Mouse (Mus musculus) limb, embryonic 15.5 days (tissue): Measurements from ENCODE around the gene Egln2. TPM values are rescaled to one million over a fixed set of nuclear protein-coding genes. Genes with fewer than 3 reads are reported as not detected.

Experiments used
- ATAC-seq: fragments of 200-750 bp; cut with Nextera tagmentation; 2 replicates; pipeline ENCODE4 v1.8.0; 2017; ENCODE audit warnings: low read depth, moderate TSS enrichment; ENCODE audit not compliant: insufficient number of reproducible peaks, low FRiP score, low TSS enrichment
- H3K27ac ChIP-seq: fragments of 300-500 bp; sonication (generic); 2 replicates; pipeline ENCODE4 v1.5.1; 2015; ENCODE audit warnings: moderate library complexity, mild to moderate bottlenecking, inconsistent platforms
- H3K27me3 ChIP-seq: fragments of 300-500 bp; sonication (generic); 2 replicates; pipeline ENCODE4 v1.6.1; 2015; ENCODE audit warnings: inconsistent platforms
- H3K36me3 ChIP-seq: fragments of 300-500 bp; sonication (generic); 2 replicates; pipeline ENCODE4 v1.6.1; 2015; ENCODE audit warnings: inconsistent platforms
- H3K4me1 ChIP-seq: fragments of 300-500 bp; sonication (generic); 2 replicates; pipeline ENCODE4 v1.6.1; 2015; ENCODE audit warnings: inconsistent platforms
- H3K4me2 ChIP-seq: fragments of 300-500 bp; sonication (generic); 2 replicates; pipeline ENCODE4 v1.6.1; 2015; ENCODE audit warnings: mild to moderate bottlenecking, inconsistent platforms
- H3K4me3 ChIP-seq: fragments of 300-500 bp; sonication (generic); 2 replicates; pipeline ENCODE4 v1.5.1; 2015; ENCODE audit warnings: mild to moderate bottlenecking, inconsistent platforms
- H3K9ac ChIP-seq: fragments of 300-500 bp; sonication (generic); 2 replicates; pipeline ENCODE4 v1.6.1; 2015; ENCODE audit warnings: inconsistent platforms
- H3K9me3 ChIP-seq: fragments of 300-500 bp; sonication (generic); 2 replicates; pipeline ENCODE4 v1.6.1; 2016; ENCODE audit warnings: inconsistent platforms
- WGBS: fragments of 180-500 bp; shearing (Covaris S2); methylation state at CpG from one replicate; pipeline ENCODE4 v1.1.7; 2015; 5-methylcytosine and 5-hydroxymethylcytosine counted together
- microRNA counts: library from miRNA; unstranded; fragments of <30 nt; microRNA quantifications from one replicate; lab custom pipeline; 2016
- microRNA-seq: library from miRNA; unstranded; fragments of <30 nt; microRNA quantifications from one replicate; pipeline ENCODE4, GENCODE M21; 2016
- polyA plus RNA-seq: library from polyadenylated mRNA; unstranded; fragments of >200 nt; fragmentation: Nextera tagmentation; extraction: Ambion mirVana; gene quantifications from 2 replicates; pipeline ENCODE4 v1.2.1, GENCODE M21; 2015

Egln2 gene
- polyA plus RNA-seq, 1 experiment from 2014 or later, result 74.5 TPM

- ATAC-seq, result peak; percentile 45; the same call in 1 of the 2 replicates
- Histone ChIP-seq H3K9ac (no peak overlapping the region), H3K4me3 (no peak overlapping the region), H3K4me1 (0 out of 2 replicates have a peak, but pooled peaks cover 2% of the 10 kb centered on the region), H3K36me3 (no peaks in the 10 kb centered on the region), H3K9me3 (no peaks in the 10 kb centered on the region), H3K27ac (no peak overlapping the region), H3K27me3 (no peaks in the 10 kb centered on the region), H3K4me2 (no peak overlapping the region)
- WGBS, result 41% methylated on average over 3 of the region's 3 CpGs
Measured at GRCm38 (mm10) chr7:27128162-27128561, 38.4 kb downstream of the Egln2 start.

GRCm38 (mm10) chr7:27124969-27125368 lies 41.6 kb downstream of the Egln2 start:
- no peak for ATAC-seq
- H3K4me3 ChIP-seq, result no peak overlapping the region
- H3K9ac ChIP-seq, result no peak overlapping the region

DNA sequence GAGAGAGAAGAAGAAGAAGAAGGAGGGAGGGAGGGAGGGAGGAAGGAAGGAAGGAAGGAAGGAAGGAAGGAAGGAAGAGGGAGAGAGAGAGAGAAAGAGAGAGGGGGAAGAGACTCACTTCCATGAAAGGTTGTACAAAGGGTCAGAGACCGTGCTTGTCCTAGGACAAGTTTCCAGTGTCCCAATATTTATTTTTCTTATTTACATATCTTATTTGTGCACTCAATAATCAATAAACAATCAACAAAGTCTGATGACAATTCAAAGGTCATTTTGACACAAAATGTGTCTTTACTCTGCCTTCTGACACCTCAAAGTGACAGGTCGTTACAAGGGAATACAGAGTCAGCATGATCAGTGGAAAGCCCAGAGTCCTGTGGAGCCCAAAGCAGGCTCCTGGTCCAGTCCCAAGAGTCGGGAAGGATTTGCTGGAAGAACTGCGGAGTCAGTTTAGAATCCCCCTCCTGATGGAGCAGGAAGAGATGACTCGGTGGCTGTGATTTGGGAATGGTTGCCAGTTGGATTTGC lies 42.2 kb downstream of the Egln2 start:
- Histone ChIP-seq H3K9me3 (no peaks in the 10 kb centered on the region), H3K4me1 (no peaks in the 10 kb centered on the region), H3K9ac (no peak overlapping the region), H3K36me3 (no peaks in the 10 kb centered on the region), H3K27ac (no peak overlapping the region), H3K4me3 (no peak overlapping the region), H3K4me2 (no peak overlapping the region), H3K27me3 (no peaks in the 10 kb centered on the region)
- no peak for ATAC-seq
- WGBS, result 74% methylated on average over 5 of the region's 5 CpGs

More at GRCm38 (mm10) chr7:27124969-27125368, 41.6 kb downstream of the Egln2 start:
- 81% methylated on average over 4 of the region's 4 CpGs for WGBS
- Histone ChIP-seq H3K4me2 (no peak overlapping the region), H3K27me3 (no peaks in the 10 kb centered on the region), H3K9me3 (no peaks in the 10 kb centered on the region), H3K27ac (no peak overlapping the region), H3K36me3 (no peaks in the 10 kb centered on the region), H3K4me1 (no peaks in the 10 kb centered on the region)

GRCm38 (mm10) chr7:27119676-27120075 lies 46.9 kb downstream of the Egln2 start, which contains the start of gene Cyp2f2:
TSS of gene Cyp2f2 (plus strand) at chr7:27119909.
- Histone ChIP-seq H3K4me1 (peaks cover 11% of the 10 kb centered on the region; the same call in 1 of the 2 replicates), H3K36me3 (no peaks in the 10 kb centered on the region), H3K27me3 (no peaks in the 10 kb centered on the region), H3K27ac (0 out of 2 replicates have a peak within 1 kb of the TSS, but pooled peaks have one; percentile 5), H3K4me3 (no peak within 1 kb of the TSS), H3K4me2 (no peak within 1 kb of the TSS), H3K9me3 (no peaks in the 10 kb centered on the region), H3K9ac (no peak within 1 kb of the TSS)
- ATAC-seq, result no peak

GRCm38 (mm10) chr7:27118033-27118511 lies 48.5 kb downstream of the Egln2 start:
- 40% methylated on average over 4 of the region's 4 CpGs for WGBS
- ATAC-seq, result peak; percentile 85
- peak overlapping the region; percentile 47; the same call in 1 of the 2 replicates for H3K27ac ChIP-seq

GRCm38 (mm10) chr7:27111987-27112386 lies 54.6 kb downstream of the Egln2 start:
- H3K4me2 ChIP-seq, result no peak overlapping the region
- no peaks in the 10 kb centered on the region for H3K27me3 ChIP-seq
- no peak overlapping the region for H3K4me3 ChIP-seq
- 73% methylated on average over 3 of the region's 3 CpGs for WGBS
- no peaks in the 10 kb centered on the region for H3K9me3 ChIP-seq
- no peaks in the 10 kb centered on the region for H3K4me1 ChIP-seq
- ATAC-seq, result no peak
- H3K36me3 ChIP-seq, result no peaks in the 10 kb centered on the region
- H3K27ac ChIP-seq, result no peak overlapping the region
- no peak overlapping the region for H3K9ac ChIP-seq

More at GRCm38 (mm10) chr7:27118033-27118511, 48.5 kb downstream of the Egln2 start:
- no peaks in the 10 kb centered on the region for H3K9me3 ChIP-seq
- H3K4me2 ChIP-seq, result no peak overlapping the region
- no peak overlapping the region for H3K4me3 ChIP-seq
- peaks cover 11% of the 10 kb centered on the region; the same call in 1 of the 2 replicates for H3K4me1 ChIP-seq
- no peaks in the 10 kb centered on the region for H3K36me3 ChIP-seq
- H3K9ac ChIP-seq, result no peak overlapping the region
- H3K27me3 ChIP-seq, result no peaks in the 10 kb centered on the region

DNA sequence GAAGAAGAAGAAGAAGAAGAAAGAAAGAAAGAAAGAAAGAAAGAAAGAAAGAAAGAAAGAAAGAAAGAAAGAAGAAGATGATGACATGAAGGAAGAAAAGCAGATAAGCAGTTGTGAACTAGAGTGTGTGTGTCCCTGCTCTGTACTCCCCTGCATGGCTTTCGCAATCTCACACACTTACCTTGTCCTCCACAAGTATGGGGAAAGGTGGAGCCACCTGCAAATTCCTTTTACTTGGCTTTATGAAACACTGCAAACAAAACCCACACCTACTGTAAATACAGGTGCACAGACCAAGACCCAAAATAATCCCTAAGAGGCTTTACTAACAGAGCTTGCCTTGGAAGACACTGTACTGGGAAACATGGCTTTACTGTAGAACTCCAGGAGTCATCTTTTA lies 55.6 kb downstream of the Egln2 start:
- no peak for ATAC-seq
- no peak overlapping the region for H3K4me2 ChIP-seq
- no peaks in the 10 kb centered on the region for H3K36me3 ChIP-seq

DNA sequence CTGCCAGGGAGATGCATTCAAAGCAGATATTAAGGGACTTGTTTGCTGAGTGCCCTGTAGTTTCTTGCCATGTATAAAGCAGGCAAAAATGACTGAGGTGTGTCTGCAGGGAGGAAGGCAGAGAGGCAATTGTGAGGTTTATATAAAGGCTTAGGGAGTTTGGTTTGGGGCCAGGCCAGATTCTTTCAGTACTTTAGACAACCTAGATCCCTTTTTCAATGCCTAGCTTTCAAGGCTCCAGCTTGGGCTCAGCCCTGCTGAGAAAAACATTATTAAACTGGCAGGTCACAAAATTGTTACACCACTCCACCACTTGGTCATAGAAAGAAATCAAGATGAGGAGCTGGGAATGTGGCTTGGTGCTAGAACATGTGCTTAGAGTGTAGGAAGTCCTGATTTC lies 56.3 kb downstream of the Egln2 start:
- Histone ChIP-seq H3K4me2 (no peak overlapping the region), H3K27me3 (no peaks in the 10 kb centered on the region), H3K4me1 (no peaks in the 10 kb centered on the region; the same call in 1 of the 2 replicates), H3K9ac (no peak overlapping the region), H3K4me3 (no peak overlapping the region), H3K36me3 (no peaks in the 10 kb centered on the region), H3K9me3 (no peaks in the 10 kb centered on the region), H3K27ac (no peak overlapping the region)
- ATAC-seq, result no peak

More for the DNA sequence above, 55.6 kb downstream of the Egln2 start:
- Histone ChIP-seq H3K9me3 (no peaks in the 10 kb centered on the region), H3K27ac (no peak overlapping the region), H3K4me3 (no peak overlapping the region), H3K9ac (no peak overlapping the region), H3K4me1 (no peaks in the 10 kb centered on the region), H3K27me3 (no peaks in the 10 kb centered on the region)
- 92% methylated on average over 1 of the region's 1 CpGs for WGBS

MicroRNAs within 50 kb of the gene (microRNA counts, 519-probe panel; counts per million panel counts)
- not detected for microRNA mmu-miR-1191 (lab: Ali Mortazavi, UCI)

Small RNAs within 50 kb of the gene (microRNA-seq; reads per million reads assigned to microRNA genes)
- gene Mir1191, result 3.3 reads per million, percentile 9 among the genes with 10 or more reads in this experiment
- gene Mir3101, result not detected

Other genes with a start within 250 kb of the Egln2 start
- not detected in 2 replicates for gene Cyp2a22, start 227.4 kb downstream of the Egln2 start, polyA plus RNA-seq
- gene Cyp2a12, start 137.7 kb downstream of the Egln2 start, polyA plus RNA-seq, result not detected in 2 replicates
- gene Cyp2f2, start 46.9 kb downstream of the Egln2 start, polyA plus RNA-seq, result 0.42 and 0.45 TPM in 2 replicates
- 0.09 TPM in 1 of 2 replicates, not detected in the other for gene Cyp2t4, start 13.1 kb downstream of the Egln2 start, polyA plus RNA-seq
- gene Rab4b, start 12.1 kb upstream of the Egln2 start, polyA plus RNA-seq, result 70.5 and 73.3 TPM in 2 replicates
- gene Gm21983, start 14.3 kb upstream of the Egln2 start, polyA plus RNA-seq, result 0.90 and 1.2 TPM in 2 replicates
- 127 and 146 TPM in 2 replicates for gene Mia, start 14.4 kb upstream of the Egln2 start, polyA plus RNA-seq
- 3.4 and 3.7 TPM in 2 replicates for gene BC024978, start 29.0 kb upstream of the Egln2 start, polyA plus RNA-seq
- gene Snrpa, start 29.5 kb upstream of the Egln2 start, polyA plus RNA-seq, result 215 and 227 TPM in 2 replicates
- gene Itpkc, start 61.9 kb upstream of the Egln2 start, polyA plus RNA-seq, result 11.6 and 12.1 TPM in 2 replicates
- 21.0 and 22.3 TPM in 2 replicates for gene Coq8b, start 66.2 kb upstream of the Egln2 start, polyA plus RNA-seq
- gene Numbl, start 91.6 kb upstream of the Egln2 start, polyA plus RNA-seq, result 38.9 and 41.7 TPM in 2 replicates
- gene Ltbp4, start 170.9 kb upstream of the Egln2 start, polyA plus RNA-seq, result 66.0 and 74.2 TPM in 2 replicates
- gene Shkbp1, start 189.2 kb upstream of the Egln2 start, polyA plus RNA-seq, result 33.6 and 36.4 TPM in 2 replicates
- gene Gm20479, start 190.6 kb upstream of the Egln2 start, polyA plus RNA-seq, result 0.31 and 0.67 TPM in 2 replicates